Mouse (Mus musculus) forebrain, postnatal 0 days (tissue): ENCODE data around the gene Shq1. TPM values are rescaled to one million over a fixed set of nuclear protein-coding genes. Genes with fewer than 3 reads are reported as not detected.

ENCODE experiments used
- ATAC-seq: fragments of 200-750 bp; cut with Nextera tagmentation; 2 replicates; pipeline ENCODE4 v1.8.0; 2017; ENCODE audit warnings: mild to moderate bottlenecking, moderate library complexity
- DNase-seq: peaks from one replicate; pipeline ENCODE4 v3.0.0-alpha.2; 2015
- H3K27ac ChIP-seq: fragments of 300-500 bp; sonication (generic); 2 replicates; pipeline ENCODE4 v1.5.1; 2014; ENCODE audit warnings: low read depth, mild to moderate bottlenecking, antibody characterized with exemption, low read length, moderate library complexity, mixed read lengths
- H3K27me3 ChIP-seq: fragments of 300-500 bp; sonication (generic); 2 replicates; pipeline ENCODE4 v1.6.1; 2014; ENCODE audit warnings: mild to moderate bottlenecking, low read length, mixed read lengths; ENCODE audit not compliant: insufficient read depth
- H3K36me3 ChIP-seq: fragments of 300-500 bp; sonication (generic); 2 replicates; pipeline ENCODE4 v1.6.1; 2014; ENCODE audit warnings: mild to moderate bottlenecking, moderate library complexity; ENCODE audit not compliant: insufficient read depth
- H3K4me1 ChIP-seq: fragments of 300-500 bp; sonication (generic); 2 replicates; pipeline ENCODE4 v1.6.1; 2014; ENCODE audit warnings: antibody characterized with exemption; ENCODE audit not compliant: insufficient read depth
- H3K4me2 ChIP-seq: fragments of 300-500 bp; sonication (generic); 2 replicates; pipeline ENCODE4 v1.6.1; 2014; ENCODE audit warnings: low read depth, mild to moderate bottlenecking, moderate library complexity
- H3K4me3 ChIP-seq: fragments of 300-500 bp; sonication (generic); 2 replicates; pipeline ENCODE4 v1.5.1; 2014; ENCODE audit warnings: low read depth, low read length, mixed read lengths
- H3K9ac ChIP-seq: fragments of 300-500 bp; sonication (generic); 2 replicates; pipeline ENCODE4 v1.6.1; 2014; ENCODE audit warnings: mild to moderate bottlenecking
- H3K9me3 ChIP-seq: fragments of 300-500 bp; sonication (generic); 2 replicates; pipeline ENCODE4 v1.6.1; 2016; ENCODE audit warnings: low read length
- CTCF ChIP-seq: sonication (generic); IDR thresholded peaks from 2 replicates; pipeline ENCODE4 v1.5.1; 2016; ENCODE audit warnings: antibody characterized with exemption, control low read depth, low read depth
- WGBS: fragments of 180-500 bp; shearing (Covaris S2); extraction: QIAGEN DNeasy Blood & Tissue Kit; methylation state at CpG from one replicate; pipeline ENCODE4 v1.1.7; 2014; 5-methylcytosine and 5-hydroxymethylcytosine counted together
- polyA plus RNA-seq: library from polyadenylated mRNA; unstranded; fragments of >200 nt; fragmentation: Nextera tagmentation; extraction: Ambion mirVana; gene quantifications from 2 replicates; pipeline ENCODE4 v1.2.1, GENCODE M21; 2015
- total RNA-seq: library from RNA; depleted of rRNA; stranded (reverse); fragments of >200 nt; gene quantifications from 2 replicates; pipeline ENCODE4 v1.2.3, GENCODE M21; 2014

Gene Shq1
- total and polyA plus RNA-seq, 2 experiments from 2014 or later = 4.6 to 5.2 TPM

DNA sequence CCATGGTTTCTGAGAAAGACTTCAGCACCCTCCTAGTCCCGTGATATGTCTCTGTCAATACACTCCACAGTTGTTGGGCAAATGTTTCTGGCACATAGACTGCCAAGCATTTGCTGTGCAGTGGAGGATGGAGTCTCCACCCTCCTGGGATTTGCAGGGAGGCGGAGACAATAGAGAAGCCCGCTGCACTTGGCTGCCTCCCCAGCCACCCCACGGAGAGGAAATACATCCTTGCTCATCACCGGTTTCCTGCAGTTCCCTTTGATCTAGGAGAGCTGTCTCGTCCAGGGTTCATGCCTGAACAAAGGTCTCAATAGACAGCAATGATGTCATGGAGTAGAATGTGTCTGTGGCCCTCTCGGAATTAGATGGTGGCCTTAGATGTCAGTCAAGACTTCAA lies 38.5 kb upstream of the Shq1 start:
- Histone ChIP-seq H3K9me3 (no peaks in the 10 kb centered on the region), H3K27me3 (peaks cover 9% of the 10 kb centered on the region; the same call in 1 of the 2 replicates), H3K36me3 (no peaks in the 10 kb centered on the region), H3K27ac (peak overlapping the region; percentile 21; the same call in 1 of the 2 replicates), H3K4me1 (no peaks in the 10 kb centered on the region), H3K9ac (no peak overlapping the region), H3K4me2 (no peak overlapping the region), H3K4me3 (no peak overlapping the region)
- DNase-seq = no peak
- 16% methylated on average over 7 of the region's 7 CpGs for WGBS
- TF ChIP-seq CTCF = no peak
- no peak; the same call in 1 of the 2 replicates for ATAC-seq

DNA sequence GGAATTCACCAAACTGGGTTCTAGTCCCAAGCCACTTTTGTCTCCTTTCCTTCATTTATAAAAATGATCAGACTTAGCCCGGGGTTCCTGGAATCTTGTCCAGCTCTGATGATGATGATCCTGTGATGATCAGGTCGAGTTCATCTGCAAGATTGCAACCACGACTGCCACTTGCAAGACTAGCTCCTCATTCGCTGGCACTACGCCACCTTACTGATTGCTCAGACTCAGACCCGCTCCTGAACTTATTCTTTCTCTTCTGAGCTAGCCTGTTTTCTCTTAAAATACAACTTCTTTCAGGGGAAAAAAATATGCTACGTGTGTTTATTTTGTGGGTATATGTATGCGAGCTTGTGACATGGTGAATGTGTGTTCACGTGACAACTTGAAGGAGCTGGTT lies 38.0 kb upstream of the Shq1 start:
- Histone ChIP-seq H3K9ac (no peak overlapping the region), H3K36me3 (no peaks in the 10 kb centered on the region), H3K4me3 (no peak overlapping the region), H3K27me3 (peaks cover 9% of the 10 kb centered on the region; the same call in 1 of the 2 replicates), H3K4me2 (no peak overlapping the region), H3K9me3 (no peaks in the 10 kb centered on the region), H3K4me1 (no peaks in the 10 kb centered on the region), H3K27ac (no peak overlapping the region)
- TF ChIP-seq CTCF = no peak
- DNase-seq (no peak), ATAC-seq (no peak)
- WGBS = 73% methylated on average over 9 of the region's 9 CpGs

DNA sequence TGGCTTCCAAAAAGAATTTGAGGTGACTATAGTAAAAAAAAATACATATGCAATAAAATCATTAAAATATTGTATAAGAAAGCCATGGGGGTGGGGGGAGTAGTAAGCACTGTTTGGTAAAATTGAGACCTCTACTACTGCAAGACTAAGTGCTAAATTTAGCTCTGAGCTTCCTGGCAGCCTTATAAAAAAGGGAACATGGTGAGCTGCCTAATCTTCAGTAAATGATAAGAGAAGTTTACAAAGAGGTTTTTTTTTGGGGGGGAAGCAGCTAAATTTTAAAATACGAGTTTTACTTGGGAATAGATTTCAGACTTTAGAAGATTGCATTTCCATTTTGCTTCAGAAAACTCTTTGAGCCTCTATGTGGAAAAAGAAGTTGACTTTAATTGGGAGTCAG lies 37.3 kb upstream of the Shq1 start:
- Histone ChIP-seq H3K9ac (no peak overlapping the region), H3K27ac (no peak overlapping the region), H3K9me3 (no peaks in the 10 kb centered on the region), H3K36me3 (no peaks in the 10 kb centered on the region), H3K4me1 (no peaks in the 10 kb centered on the region), H3K4me2 (no peak overlapping the region), H3K4me3 (no peak overlapping the region), H3K27me3 (peaks cover 9% of the 10 kb centered on the region; the same call in 1 of the 2 replicates)
- WGBS = 84% methylated on average over 1 of the region's 1 CpGs
- TF ChIP-seq CTCF = no peak
- no peak for ATAC-seq
- no peak for DNase-seq

DNA sequence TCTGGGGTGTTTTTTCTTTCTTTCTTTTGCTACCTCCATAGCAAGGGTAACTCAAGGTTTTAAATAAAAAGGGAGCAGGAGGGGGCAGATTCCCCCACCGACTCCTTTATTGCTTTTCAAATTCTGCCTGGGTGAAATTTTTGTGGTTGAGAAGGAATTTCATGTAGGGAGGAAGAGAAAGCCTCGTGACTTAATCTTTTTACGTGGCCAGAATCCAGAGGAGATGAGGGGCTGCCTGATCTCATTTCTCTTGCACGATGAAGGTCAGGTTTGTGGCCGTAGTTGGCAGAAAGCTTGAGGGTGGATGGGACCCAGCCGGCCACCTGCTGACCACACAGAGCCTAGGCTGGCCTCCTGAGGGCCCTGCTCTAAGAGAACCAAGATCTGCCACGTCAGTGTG lies 36.6 kb upstream of the Shq1 start:
- H3K4me1 ChIP-seq = no peaks in the 10 kb centered on the region
- H3K9me3 ChIP-seq = no peaks in the 10 kb centered on the region
- DNase-seq = no peak
- H3K36me3 ChIP-seq = no peaks in the 10 kb centered on the region
- H3K27me3 ChIP-seq = peaks cover 9% of the 10 kb centered on the region; the same call in 1 of the 2 replicates
- H3K4me3 ChIP-seq = no peak overlapping the region
- no peak overlapping the region for H3K9ac ChIP-seq
- no peak for ATAC-seq
- TF ChIP-seq CTCF = no peak
- H3K27ac ChIP-seq = no peak overlapping the region
- H3K4me2 ChIP-seq = no peak overlapping the region
- 64% methylated on average over 7 of the region's 7 CpGs for WGBS

DNA sequence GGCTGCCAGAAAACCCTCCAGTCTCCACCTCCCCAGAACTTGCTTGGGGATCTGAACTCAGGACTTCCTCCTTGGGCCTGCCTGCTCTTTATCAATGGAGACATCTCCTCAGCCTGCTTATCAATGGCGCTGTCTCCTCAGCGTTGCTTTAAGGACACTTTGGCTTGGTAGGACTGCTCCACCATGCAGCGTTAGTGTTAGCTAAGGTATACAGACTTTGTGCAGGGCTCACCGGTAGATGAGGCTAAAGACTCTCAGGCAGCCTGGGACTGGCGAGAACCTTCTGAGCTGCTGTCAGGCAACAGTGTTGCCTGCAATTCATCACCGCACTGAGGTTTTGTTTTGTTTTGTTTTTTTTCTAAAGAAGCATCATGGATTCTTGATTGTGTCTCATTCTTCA lies 35.9 kb upstream of the Shq1 start:
- no peak overlapping the region for H3K27ac ChIP-seq
- 86% methylated on average over 6 of the region's 6 CpGs for WGBS
- TF ChIP-seq CTCF = no peak
- no peak overlapping the region for H3K4me3 ChIP-seq
- H3K4me1 ChIP-seq = no peaks in the 10 kb centered on the region
- no peaks in the 10 kb centered on the region for H3K36me3 ChIP-seq
- H3K27me3 ChIP-seq = peaks cover 9% of the 10 kb centered on the region; the same call in 1 of the 2 replicates
- H3K9me3 ChIP-seq = no peaks in the 10 kb centered on the region
- DNase-seq = no peak
- no peak overlapping the region for H3K9ac ChIP-seq
- H3K4me2 ChIP-seq = no peak overlapping the region
- ATAC-seq = no peak

DNA sequence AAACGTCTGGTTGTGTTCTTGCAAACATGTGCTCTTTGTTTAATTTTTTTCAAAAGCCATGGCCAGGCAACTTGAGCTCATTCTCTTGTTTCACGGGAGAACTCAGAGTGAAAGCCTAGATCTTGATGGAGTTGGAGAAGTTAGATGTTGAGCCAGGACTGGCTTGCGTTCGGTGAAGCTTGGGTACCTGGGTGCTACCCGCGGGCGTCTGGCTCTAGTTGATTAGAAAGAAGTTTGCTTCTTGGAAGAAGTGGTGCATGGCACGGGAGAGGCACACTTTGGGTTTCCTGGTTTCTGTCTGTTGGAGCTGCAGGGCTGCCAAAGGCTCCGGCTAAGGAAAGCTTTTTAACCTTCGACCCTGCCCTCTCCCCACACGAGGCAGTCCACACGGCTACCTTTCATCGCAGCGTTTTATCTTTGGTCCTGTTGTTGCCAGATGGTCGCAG lies 34.4 kb upstream of the Shq1 start:
- no peak overlapping the region for H3K9ac ChIP-seq
- WGBS = 6% methylated on average over 15 of the region's 15 CpGs
- no peak for ATAC-seq

DNA sequence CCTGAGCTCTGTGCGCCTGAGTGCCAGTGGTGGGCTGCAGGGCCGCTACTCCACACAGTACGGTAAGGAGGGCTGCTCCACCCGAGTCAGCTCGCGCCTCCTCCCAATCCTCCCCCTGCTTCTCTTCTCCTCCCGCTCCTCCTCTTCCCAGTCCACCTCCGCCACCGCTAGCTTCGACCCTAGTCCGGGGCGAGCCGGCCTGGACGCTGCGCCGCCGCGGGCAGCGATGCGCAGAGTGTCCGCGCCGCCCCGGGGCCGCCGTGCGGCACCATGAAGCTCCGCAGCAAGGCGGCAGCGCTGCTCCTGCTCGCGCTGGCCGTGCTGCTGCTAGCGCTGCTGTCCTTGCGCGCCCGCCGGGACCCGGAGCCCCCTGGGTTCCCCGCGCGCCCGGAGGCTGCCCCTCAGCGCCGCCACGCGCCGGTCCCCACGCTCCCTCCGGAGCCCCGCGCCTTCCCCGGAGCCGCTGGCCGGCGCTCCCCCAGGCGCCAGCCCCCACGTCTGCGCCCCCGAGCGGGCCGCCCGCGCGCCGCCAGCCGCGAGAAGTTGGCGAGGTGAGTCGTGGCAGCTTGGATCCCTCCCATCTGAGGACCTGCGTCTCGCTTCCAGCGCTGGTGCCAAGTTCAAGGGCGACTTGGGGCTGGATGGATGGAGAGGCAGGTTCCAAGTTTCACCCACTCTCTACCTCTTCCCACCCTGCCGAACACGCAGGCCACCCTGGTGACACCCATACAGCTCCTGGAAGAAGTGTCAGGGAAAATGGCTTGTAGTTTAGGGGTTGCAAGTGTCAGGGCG lies 33.8 kb upstream of the Shq1 start, which contains the start of gene Gxylt2:
Gene Gxylt2 (plus strand): TSS at position 161 of the 792 bp plus-strand sequence.
- DNase-seq (peak; percentile 56), ATAC-seq (peak; percentile 91)
- 2% methylated on average over 73 of the region's 77 CpGs for WGBS
- Histone ChIP-seq H3K9me3 (no peaks in the 10 kb centered on the region), H3K27ac (no peak within 1 kb of the TSS), H3K4me2 (peak within 1 kb of the TSS; percentile 98), H3K36me3 (no peaks in the 10 kb centered on the region), H3K27me3 (peaks cover 9% of the 10 kb centered on the region; the same call in 1 of the 2 replicates), H3K9ac (peak within 1 kb of the TSS; percentile 68), H3K4me3 (peak within 1 kb of the TSS; percentile 63), H3K4me1 (no peaks in the 10 kb centered on the region)
- TF ChIP-seq CTCF = peak; percentile 15; the same call in 1 of the 2 replicates

More for the DNA sequence above, 34.4 kb upstream of the Shq1 start:
- no peaks in the 10 kb centered on the region for H3K9me3 ChIP-seq
- peak overlapping the region; percentile 63 for H3K4me3 ChIP-seq
- TF ChIP-seq CTCF = no peak
- H3K36me3 ChIP-seq = no peaks in the 10 kb centered on the region
- no peak for DNase-seq
- no peak overlapping the region for H3K27ac ChIP-seq
- no peaks in the 10 kb centered on the region for H3K4me1 ChIP-seq
- peak overlapping the region; percentile 98 for H3K4me2 ChIP-seq
- peaks cover 9% of the 10 kb centered on the region; the same call in 1 of the 2 replicates for H3K27me3 ChIP-seq
